Mouse (Mus musculus) frontal cortex, postnatal 14 days (tissue): Measurements from ENCODE around the gene Sept4.
A peak's percentile ranks its signal among the peaks of the same experiment; 100 is the strongest.

Experiments
- DNase-seq, 2 experiments: peaks; one replicate each; pipeline ENCODE4 v3.0.0; 2022; ENCODE audit warnings: low spot score in 2 of 2

The Sept4 gene

GRCm38 (mm10) chr11:87578963-87579601 is 10.4 kb downstream of the Sept4 start:
- peak in 1 of 2 experiments; percentile 40 for DNase-seq

DNA sequence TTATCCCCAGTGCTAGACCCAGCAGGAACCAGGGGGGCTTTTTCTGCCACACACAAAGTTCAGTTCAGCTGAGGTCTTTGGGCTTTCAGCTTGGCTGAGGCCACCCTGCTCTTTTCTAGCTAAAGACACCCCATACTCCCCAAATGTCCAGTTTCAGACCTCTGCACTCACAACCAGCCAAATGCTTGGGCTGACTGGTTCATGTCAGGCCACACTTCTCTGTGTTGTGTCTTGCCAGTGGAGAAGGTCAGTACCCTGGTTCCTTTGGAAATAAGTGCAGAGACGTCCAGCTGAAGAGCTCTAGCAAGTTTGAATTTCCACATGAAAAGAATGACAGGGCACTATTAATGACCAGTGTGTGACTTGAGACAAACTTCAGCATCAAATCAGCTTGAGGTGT is 11.0 kb downstream of the Sept4 start:
- no peak for DNase-seq

GRCm38 (mm10) chr11:87580543-87581085 is 11.9 kb downstream of the Sept4 start:
- no peak for DNase-seq

GRCm38 (mm10) chr11:87581161-87581865 is 12.6 kb downstream of the Sept4 start:
- DNase-seq = no peak

- no peak for DNase-seq
Observed at GRCm38 (mm10) chr11:87581933-87582710, 13.4 kb downstream of the Sept4 start.

GRCm38 (mm10) chr11:87583291-87584034 is 14.8 kb downstream of the Sept4 start:
- DNase-seq = no peak

- no peak for DNase-seq
Observed at GRCm38 (mm10) chr11:87584711-87585505, 16.2 kb downstream of the Sept4 start.

- DNase-seq = no peak
Observed at GRCm38 (mm10) chr11:87587211-87587874, 18.6 kb downstream of the Sept4 start.

- no peak for DNase-seq
Observed at GRCm38 (mm10) chr11:87589605-87590004, 20.9 kb downstream of the Sept4 start.

GRCm38 (mm10) chr11:87590841-87591525 is 22.3 kb downstream of the Sept4 start:
- no peak for DNase-seq

GRCm38 (mm10) chr11:87591526-87592353 is 23.0 kb downstream of the Sept4 start, which contains the start of gene Mtmr4:
TSS of gene Mtmr4 (plus strand) at chr11:87592162.
- peak; percentile 99 to 100 for DNase-seq

GRCm38 (mm10) chr11:87592354-87592695 is 23.6 kb downstream of the Sept4 start:
- DNase-seq = peak in 1 of 2 experiments; percentile 38

- DNase-seq = no peak
Observed at GRCm38 (mm10) chr11:87592713-87593598, 24.3 kb downstream of the Sept4 start.

DNA sequence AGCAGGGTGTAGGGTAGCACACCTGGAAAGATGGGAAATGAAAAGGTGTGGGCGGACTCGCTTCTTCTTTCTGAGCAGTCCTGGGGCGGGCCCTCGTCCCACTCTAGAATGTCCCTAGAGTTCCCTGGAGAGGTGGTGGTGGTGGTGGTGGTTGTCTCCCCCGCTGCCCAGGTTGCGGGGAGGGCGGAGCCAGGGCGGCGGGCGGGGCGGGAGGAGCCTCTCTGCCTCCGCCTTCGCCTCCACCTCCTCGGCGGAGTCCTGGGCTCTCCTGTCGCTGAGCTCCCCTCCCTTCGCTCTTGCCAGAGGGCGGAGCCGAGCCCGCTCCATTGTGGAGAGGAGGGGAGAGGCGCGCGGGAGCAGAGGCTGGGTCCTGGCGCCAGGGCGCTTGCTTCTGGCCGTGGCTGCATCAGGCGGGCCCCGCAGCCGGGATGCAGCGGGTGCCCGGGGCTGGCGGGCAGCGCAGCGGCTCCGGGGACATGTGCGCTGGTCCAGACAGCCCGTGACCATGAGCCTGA is 26.7 kb downstream of the Sept4 start:
- DNase-seq = peak; percentile 68 to 72

GRCm38 (mm10) chr11:87595976-87596375 is 27.3 kb downstream of the Sept4 start:
- no peak for DNase-seq

DNA sequence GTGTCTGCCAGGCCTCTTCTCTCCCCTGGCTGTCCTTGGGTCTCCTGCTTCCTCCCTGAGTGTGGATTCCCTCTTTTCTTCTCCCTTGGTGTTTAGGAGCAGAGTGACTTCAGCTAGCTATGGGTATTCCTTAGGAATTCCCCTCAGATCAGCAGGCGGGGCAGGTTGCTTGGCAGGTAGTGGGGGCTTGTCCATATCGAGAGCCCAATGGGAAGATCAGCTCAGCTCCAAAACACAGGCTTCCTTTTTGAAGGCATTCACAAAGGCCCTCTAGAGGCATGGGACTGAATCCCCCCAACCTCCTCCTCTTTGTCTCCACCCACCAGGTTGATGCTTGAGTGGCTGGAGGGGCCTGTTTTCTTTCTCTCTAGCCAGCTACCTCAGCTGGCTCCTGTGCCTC is 27.8 kb downstream of the Sept4 start:
- DNase-seq = no peak

GRCm38 (mm10) chr11:87597061-87597460 is 28.4 kb downstream of the Sept4 start:
- no peak for DNase-seq
